Mouse (Mus musculus) cerebellum, adult 11 months (tissue): ENCODE measurements around the gene Sfmbt2.

ENCODE experiments used
- DNase-seq: peaks from one replicate; pipeline ENCODE4 v3.0.0; 2022

Sfmbt2 gene

DNA sequence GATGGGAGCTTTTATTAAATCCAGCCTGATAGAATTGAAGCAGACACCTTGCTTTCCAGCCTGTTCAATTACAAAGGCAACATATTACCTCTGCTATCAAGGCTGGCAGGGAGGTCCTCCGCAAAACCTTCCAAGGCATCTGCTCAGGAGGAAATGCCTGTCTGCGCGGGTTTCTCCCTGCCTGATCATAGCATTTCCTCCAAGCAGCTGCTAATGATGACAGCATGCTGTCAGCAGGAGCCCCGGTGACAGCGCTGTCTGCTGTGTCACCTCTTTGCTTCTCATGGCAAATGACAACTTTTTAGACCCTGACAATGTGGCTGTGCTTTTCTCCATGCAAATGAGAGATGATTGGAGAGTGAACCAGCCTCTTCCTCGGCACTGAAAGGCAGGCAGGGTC is 199.1 kb downstream of the Sfmbt2 start:
- DNase-seq: no peak

- no peak for DNase-seq
Measured at GRCm38 (mm10) chr2:10572311-10572710, 202.0 kb downstream of the Sfmbt2 start.

GRCm38 (mm10) chr2:10575962-10576740 is 205.8 kb downstream of the Sfmbt2 start:
- no peak for DNase-seq

DNA sequence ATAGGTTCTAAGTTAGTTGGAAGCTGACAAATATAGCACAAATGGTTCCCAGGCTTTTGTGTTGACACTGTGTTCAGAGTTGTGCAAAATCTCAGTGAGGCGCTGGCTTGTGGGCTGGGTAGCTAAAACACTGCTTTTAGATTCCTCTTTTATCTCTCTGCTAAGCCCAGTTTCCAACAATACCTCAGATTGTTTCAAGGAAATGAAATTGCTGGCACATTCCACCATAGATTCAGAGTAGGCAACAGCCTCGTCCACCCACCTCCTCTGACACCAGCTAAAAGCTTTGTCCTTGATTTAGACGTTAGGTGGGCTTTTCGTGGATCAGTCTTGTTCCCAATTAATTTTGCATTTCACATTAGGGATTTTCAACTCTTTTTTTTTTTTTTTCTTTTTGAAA is 212.4 kb downstream of the Sfmbt2 start:
- no peak for DNase-seq

GRCm38 (mm10) chr2:10583103-10583502 is 212.8 kb downstream of the Sfmbt2 start:
- DNase-seq: no peak

DNA sequence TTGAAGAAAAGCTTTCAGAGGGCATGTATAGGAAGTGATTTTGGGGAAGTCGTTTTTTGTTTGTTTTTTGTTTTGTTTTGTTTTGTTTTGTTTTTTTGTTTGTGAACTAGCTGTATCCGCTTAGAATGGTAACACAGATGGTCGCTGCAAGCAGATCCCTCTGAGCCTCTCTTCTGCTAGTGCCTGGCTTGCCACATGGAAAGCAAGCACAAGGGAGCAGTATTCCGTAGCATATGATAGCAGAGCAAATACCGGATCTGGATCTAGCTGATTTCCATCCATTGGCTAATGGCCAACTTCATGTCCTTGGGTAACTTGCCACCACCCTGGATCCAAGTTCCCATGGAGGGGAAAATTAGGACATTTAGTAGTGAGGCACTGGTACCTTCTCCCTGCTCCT is 221.0 kb downstream of the Sfmbt2 start:
- no peak for DNase-seq

DNA sequence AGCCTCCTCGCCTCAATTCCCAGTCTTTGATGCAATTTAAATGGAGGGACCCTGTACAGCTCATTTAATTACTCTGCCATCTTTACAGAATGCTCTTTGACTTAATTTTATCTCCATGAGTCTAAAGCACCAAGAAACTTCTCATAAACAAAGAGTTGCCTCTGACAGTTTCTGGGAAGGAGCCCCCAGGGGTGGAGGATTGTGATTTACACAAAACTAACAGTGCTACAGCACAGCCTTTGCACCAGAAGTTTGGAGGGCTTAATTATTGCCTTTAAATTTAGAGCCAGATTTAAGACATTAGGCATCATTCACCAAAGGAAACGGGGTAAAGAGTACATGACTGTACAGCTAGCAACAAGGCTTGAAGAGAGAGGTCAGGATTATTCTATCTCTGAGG is 245.2 kb downstream of the Sfmbt2 start:
- no peak for DNase-seq
